Mouse (Mus musculus): ENCODE measurements around the gene Ccdc162.
"Not testable (repeated sequence)": the region's sequence is repeated elsewhere in the genome, so short reads cannot be mapped to it uniquely, and the experiment has no call there.

Ccdc162 gene

DNA sequence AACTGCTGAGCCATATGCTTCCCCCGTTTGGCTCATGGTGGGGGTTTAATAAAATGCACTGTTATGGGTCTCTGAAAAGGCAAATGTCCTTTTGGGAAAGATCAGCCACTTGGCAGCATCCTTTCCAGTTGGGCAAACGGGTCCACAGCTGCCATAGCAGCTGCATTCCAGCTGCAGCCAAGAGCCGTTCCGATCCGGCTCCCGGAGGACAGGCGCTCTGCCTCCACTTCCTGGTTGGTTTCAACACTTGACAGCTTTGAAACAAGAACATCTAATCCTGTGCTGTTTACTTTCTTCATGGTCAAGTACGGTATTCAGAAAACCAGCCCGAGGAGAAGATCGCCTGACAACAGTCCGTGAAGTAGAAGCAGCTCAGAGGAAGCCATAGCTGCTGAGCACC lies 19.4 kb downstream of the Ccdc162 start:
- no peak for DNase-seq (ENCODE audit: low read depth, low spot score)

DNA sequence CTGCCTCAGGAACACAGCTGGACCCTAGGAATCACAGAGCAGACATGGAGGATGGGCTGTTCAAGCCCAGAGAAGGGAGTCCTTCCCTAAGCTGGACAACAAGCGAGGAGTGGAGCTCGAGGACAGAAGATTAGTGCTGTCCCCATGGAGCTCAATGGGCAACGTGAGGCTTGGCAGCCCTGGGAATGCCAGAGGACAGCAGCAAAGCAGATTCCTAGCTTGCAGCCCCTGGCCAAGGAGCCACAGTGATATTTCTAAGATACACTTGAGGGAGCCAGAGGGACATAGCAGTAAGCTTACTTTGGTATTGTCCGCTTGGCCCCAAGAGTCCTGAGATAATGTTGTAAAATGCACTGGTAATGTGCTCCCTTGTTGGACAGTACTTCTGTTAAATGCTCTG lies 25.5 kb downstream of the Ccdc162 start:
- no peak for DNase-seq (ENCODE audit: low read depth, low spot score)

GRCm38 (mm10) chr10:41689941-41690887 lies 26.2 kb downstream of the Ccdc162 start:
- DNase-seq (ENCODE audit: low read depth, low spot score): peak; percentile 65

DNA sequence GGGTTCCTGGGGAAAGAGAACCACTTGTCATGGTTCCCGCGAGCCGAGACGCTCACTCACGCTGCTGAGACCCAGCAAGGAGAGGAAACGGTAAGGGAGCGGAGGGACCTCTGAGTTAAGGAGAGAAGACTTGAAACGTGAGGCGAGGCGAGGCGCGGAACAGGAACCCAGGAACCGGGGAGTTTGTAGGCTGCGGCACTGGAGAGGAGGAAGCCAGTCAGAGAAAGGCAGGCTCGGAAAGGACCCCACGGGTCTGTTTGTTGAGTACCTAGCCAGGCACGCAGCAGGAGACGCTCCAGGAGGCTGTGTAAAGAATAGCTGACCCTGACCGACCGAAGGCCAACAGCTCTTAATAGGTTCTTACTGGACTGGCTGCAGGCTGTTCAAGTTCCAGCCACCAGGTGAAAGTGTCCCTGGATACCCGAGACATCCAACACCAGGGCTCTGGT lies 31.9 kb downstream of the Ccdc162 start:
- DNase-seq (ENCODE audit: low read depth, low spot score): no peak

GRCm38 (mm10) chr10:41682546-41683393 lies 33.7 kb downstream of the Ccdc162 start:
- peak; percentile 77 for DNase-seq (ENCODE audit: low read depth, low spot score)

- peak; percentile 66 for DNase-seq (ENCODE audit: low read depth, low spot score)
Measured at GRCm38 (mm10) chr10:41678746-41679360, 37.6 kb downstream of the Ccdc162 start.

DNA sequence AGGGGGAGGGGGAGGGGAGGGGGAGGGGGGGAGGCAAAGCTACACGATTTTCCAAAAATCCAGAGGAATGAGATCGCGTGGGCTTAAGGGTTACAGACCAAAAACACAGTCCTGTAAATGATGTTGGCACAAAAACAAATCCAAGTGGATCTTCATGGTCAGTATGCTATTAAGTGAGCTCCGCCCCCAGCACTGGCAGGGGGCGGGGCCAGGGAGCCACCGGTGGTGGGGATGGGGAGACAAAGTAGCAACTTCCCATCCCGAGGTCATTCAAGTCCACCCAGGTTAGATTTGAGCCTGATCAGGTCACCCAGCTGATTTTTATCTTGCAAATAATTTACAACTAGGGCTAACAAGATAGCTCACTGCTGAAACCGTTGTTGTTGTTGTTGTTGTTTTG lies 39.0 kb downstream of the Ccdc162 start:
- no peak for DNase-seq (ENCODE audit: low read depth, low spot score)

DNA sequence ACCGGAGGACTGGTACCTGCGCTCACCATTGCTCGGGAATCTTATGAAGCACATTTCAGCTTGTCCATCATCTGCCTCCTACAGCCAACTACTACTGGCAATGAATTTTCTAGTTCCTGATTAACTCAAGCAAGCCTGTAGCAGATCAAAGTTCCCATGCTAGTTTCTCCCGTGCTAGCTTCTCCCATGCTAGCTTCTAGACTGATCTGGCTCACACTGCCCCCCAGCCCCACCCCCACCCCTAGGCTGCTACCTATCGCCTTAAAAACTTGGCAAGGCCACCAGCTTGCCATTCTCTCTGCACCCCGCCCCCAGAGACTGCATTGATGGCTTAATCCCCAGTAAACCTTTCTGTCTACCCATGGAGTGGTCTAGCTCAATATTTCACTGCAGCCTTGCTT lies 39.8 kb downstream of the Ccdc162 start:
- no peak for DNase-seq (ENCODE audit: low read depth, low spot score)

DNA sequence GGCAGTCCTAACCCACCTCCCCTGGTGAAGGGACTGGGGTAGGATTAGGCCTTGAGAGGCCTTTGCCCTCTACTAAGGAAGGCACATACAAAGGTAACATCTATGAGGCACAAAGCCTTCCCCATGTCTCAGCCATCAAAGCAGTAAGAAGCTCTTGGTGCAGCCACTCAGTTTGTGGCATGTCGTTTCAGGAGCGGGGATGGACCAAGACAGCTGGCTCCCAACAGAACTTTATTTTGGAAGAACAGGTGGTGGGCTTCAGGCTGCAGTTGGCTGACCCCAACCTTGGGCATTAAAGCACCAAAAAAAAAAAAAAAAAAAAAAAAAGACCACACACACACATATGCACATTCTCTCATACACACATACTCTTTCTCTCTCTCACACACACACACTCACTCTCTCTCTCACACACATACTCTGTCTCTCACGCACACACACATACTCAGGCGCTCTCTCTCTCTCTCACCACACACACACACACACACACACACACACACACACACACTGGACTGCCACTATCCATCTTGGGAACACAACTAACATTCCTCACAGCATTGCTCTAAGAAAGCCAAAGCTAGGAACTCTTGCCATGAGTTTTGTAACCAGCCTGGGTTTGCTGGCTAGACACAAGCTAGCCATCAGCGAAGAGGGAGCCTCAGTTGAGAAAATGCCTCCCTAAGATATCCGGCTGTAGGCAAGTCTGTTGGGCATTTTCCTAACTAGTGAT lies 40.4 kb downstream of the Ccdc162 start:
- no peak for DNase-seq (ENCODE audit: low read depth, low spot score)

DNA sequence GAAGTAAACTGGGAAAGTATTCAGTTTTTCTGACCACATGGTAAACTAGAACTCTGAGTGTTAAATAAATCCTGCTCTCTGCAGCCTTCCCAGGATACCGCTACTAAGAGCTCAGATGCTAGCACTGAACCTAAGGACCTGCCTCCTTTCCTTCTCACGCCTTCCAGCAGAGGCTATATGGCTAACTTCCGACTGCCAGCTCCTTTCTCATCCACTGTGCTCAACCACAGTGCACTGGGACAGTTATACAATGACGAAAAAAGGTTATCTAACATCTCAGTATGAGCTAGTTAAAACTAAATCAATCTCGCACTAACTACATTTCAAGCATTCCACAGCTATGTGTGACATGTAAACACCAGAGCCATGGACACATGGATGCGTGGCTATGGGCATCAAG lies 41.2 kb downstream of the Ccdc162 start:
- DNase-seq (ENCODE audit: low read depth, low spot score): no peak

DNA sequence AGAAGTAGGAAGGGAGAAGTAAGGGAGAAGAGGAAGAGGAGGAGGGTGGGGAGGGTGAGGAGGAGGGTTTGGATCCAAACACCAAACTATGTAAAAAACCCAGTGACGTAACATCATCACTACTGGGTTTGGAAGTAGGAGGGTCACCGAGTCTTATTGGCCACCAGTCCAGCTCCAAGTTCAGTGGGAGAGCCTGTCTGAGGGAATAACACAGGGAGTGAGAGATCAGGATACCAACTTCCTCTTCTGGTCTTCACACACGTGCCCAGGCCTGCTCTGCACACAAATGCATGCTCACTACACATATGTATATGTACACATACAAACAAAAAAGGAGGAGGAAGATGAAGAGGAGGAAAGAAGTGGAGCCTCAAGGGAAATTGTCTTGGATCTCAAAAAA lies 42.1 kb downstream of the Ccdc162 start:
- no peak for DNase-seq (ENCODE audit: low read depth, low spot score)

GRCm38 (mm10) chr10:41670196-41670595 lies 46.2 kb downstream of the Ccdc162 start:
- no peak for DNase-seq (ENCODE audit: low read depth, low spot score)

- DNase-seq (ENCODE audit: low read depth, low spot score): no peak
Measured at GRCm38 (mm10) chr10:41665498-41665897, 50.9 kb downstream of the Ccdc162 start.

- not testable (repeated sequence) for DNase-seq (ENCODE audit: low read depth, low spot score)
Measured at GRCm38 (mm10) chr10:41659671-41660070, 56.8 kb downstream of the Ccdc162 start.

DNA sequence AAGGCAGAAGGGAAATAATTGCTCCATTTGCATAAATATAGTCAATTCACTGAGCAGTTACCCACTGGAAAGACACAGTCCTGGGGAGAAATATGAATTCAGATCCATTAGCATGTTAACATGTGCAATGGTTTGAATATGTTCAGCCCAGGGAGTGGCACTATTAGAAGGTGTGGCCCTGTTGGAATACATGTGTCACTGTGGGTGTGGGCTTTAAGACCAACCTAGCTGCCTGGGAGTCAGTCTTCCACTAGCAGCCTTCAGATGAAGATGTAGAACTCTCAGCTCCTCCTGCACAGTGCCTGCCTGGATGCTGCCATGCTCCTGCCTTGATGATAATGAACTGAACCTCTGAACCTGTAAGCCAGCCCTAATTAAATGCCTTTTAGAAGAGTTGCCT lies 60.8 kb downstream of the Ccdc162 start:
- DNase-seq (ENCODE audit: low read depth, low spot score): not testable (repeated sequence)

GRCm38 (mm10) chr10:41652988-41653387 lies 63.4 kb downstream of the Ccdc162 start:
- DNase-seq (ENCODE audit: low read depth, low spot score): no peak

DNA sequence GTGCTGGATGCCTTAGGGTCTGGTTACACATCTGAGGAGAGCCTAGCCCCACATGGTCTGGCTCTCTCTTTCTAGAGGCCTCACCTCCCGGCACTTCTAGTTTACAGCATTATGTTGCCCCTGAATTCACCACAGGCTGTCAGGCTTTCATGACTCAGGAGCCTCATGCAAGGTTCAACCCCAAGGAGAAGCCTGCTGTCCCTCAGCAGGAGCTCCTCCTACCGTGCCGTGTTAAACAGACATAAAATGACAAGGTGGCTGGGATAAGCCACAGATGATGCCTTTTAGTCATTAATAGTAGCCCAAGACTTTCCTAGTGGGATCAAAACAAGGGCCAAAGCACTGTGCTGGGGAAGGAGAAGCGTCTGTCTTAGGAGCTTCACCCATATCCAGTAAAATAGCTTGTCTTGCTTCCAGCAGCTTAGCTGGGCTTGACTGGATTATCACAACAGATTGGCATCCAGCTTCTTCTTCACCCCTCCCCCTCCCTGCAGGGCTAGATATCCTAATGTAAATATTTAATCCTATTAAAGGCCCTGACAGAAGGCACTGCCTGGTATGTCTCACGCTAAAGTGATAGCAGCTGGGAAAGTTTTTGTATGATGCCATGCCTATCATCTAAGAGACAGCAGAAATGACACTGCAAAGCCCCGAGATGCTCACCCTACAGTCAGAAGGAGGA lies 64.2 kb downstream of the Ccdc162 start:
- DNase-seq (ENCODE audit: low read depth, low spot score): peak; percentile 84

DNA sequence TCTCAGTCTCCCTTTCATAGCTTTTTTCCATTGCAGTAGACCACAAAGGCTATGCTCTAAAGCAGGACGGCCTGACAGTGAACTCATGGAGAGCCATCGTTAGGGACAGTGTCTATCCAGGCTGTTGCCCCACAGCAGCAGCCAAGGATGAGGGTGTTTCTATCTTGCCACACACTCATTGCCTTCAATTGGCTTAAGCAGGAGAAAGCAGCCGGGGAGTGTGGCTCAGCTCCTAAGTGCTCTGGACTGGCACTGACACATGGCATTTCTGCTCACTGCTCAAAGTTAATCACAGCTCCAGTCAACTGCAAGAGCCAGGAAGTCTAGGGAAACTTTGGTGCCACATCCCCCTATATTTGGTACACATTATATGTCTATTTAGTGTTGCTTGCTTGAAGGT lies 64.9 kb downstream of the Ccdc162 start:
- DNase-seq (ENCODE audit: low read depth, low spot score): no peak

GRCm38 (mm10) chr10:41649186-41649585 lies 67.2 kb downstream of the Ccdc162 start:
- no peak for DNase-seq (ENCODE audit: low read depth, low spot score)

GRCm38 (mm10) chr10:41638776-41639175 lies 77.7 kb downstream of the Ccdc162 start:
- DNase-seq (ENCODE audit: low read depth, low spot score): no peak

Measured in retina, postnatal 7 days (tissue).